Mouse (Mus musculus): ENCODE measurements around the gene Slain1.

- TF ChIP-seq CTCF (conservative IDR thresholded peaks at IDR 0.05; ENCODE audit: low read length) (no peak), NANOG (IDR thresholded peaks at IDR 0.05; ENCODE audit: borderline replicate concordance, low read length) (no peak), POU5F1 (IDR thresholded peaks at IDR 0.05; ENCODE audit: borderline replicate concordance, low read length) (no peak)
These were observed 23.9 kb upstream of the Slain1 start for GRCm38 (mm10) chr14:103626100-103626499.

Data from E14TG2a.4 (cell line).